Mouse (Mus musculus) myocyte (in vitro differentiated cells): ENCODE measurements around the gene Snapc5. TPM values are rescaled to one million over a fixed set of nuclear protein-coding genes. Genes with fewer than 3 reads are reported as not detected.

Source experiments
- H3K27me3 ChIP-seq: one replicate; pipeline ENCODE4 v1.6.1; 2011; ENCODE audit not compliant: control insufficient read depth, insufficient read depth, insufficient read length
- H3K36me3 ChIP-seq: one replicate; pipeline ENCODE4 v1.6.1; 2011; ENCODE audit not compliant: control insufficient read depth, insufficient read depth
- H3K4me2 ChIP-seq: one replicate; pipeline ENCODE4 v1.6.1; 2011; ENCODE audit warnings: low read depth, control low read depth
- H3K4me3 ChIP-seq: one replicate; pipeline ENCODE4 v1.5.1; 2011; ENCODE audit warnings: mild to moderate bottlenecking, control low read depth, moderate library complexity
- H3K79me2 ChIP-seq: one replicate; pipeline ENCODE4 v1.6.1; 2011; ENCODE audit not compliant: control insufficient read depth, insufficient read depth
- H3ac ChIP-seq: one replicate; pipeline ENCODE4 v1.6.1; 2011; ENCODE audit not compliant: control insufficient read depth, insufficient read length
- CEBPB ChIP-seq: IDR thresholded peaks from 2 replicates; pipeline ENCODE4 v1.6.1; 2011; ENCODE audit warnings: mild to moderate bottlenecking, moderate library complexity; ENCODE audit not compliant: poor library complexity, insufficient read depth, severe bottlenecking
- E2F4 ChIP-seq: IDR thresholded peaks from one replicate; pipeline ENCODE4 v1.6.1; 2011; ENCODE audit warnings: mild to moderate bottlenecking, control low read depth, moderate library complexity; ENCODE audit not compliant: insufficient read depth
- MAX ChIP-seq: IDR thresholded peaks from one replicate; pipeline ENCODE4 v1.6.1; 2011; ENCODE audit warnings: low read depth, mild to moderate bottlenecking, control low read depth
- MYOD1 ChIP-seq, 3 experiments: IDR thresholded peaks; one replicate each; pipeline ENCODE4 v1.6.1; 2011; ENCODE audit warnings: control low read depth in 2 of 3, low read depth in 2 of 3, mild to moderate bottlenecking in 2 of 3, moderate library complexity in 1 of 3; ENCODE audit not compliant: insufficient read length in 2 of 3, control insufficient read depth in 1 of 3
- MYOG ChIP-seq, 3 experiments: IDR thresholded peaks; one replicate each; pipeline ENCODE4 v1.6.1; 2011; ENCODE audit warnings: control low read depth in 2 of 3, low read depth in 2 of 3, mild to moderate bottlenecking in 2 of 3; ENCODE audit not compliant: insufficient read length in 2 of 3, control insufficient read depth in 1 of 3, insufficient read depth in 1 of 3
- POLR2A ChIP-seq: IDR thresholded peaks from one replicate; pipeline ENCODE4 v1.6.1; 2011; ENCODE audit warnings: low read depth, mild to moderate bottlenecking, control low read depth, moderate library complexity; ENCODE audit not compliant: insufficient read length
- POLR2AphosphoS2 ChIP-seq: IDR thresholded peaks from one replicate; pipeline ENCODE4 v1.6.1; 2011; ENCODE audit warnings: low read depth, control low read depth; ENCODE audit not compliant: insufficient read length
- REST ChIP-seq: IDR thresholded peaks from one replicate; pipeline ENCODE4 v1.6.1; 2011; ENCODE audit warnings: mild to moderate bottlenecking, control low read depth, moderate library complexity; ENCODE audit not compliant: insufficient read depth, insufficient read length
- SRF ChIP-seq: IDR thresholded peaks from one replicate; pipeline ENCODE4 v1.6.1; 2011; ENCODE audit warnings: low read depth; ENCODE audit not compliant: control insufficient read depth, insufficient read length
- TCF12 ChIP-seq: IDR thresholded peaks from one replicate; pipeline ENCODE4 v1.6.1; 2011; ENCODE audit warnings: mild to moderate bottlenecking, control low read depth; ENCODE audit not compliant: poor library complexity, insufficient read depth, severe bottlenecking
- TCF3 ChIP-seq: IDR thresholded peaks from one replicate; pipeline ENCODE4 v1.6.1; 2011; ENCODE audit warnings: low read depth, control low read depth; ENCODE audit not compliant: insufficient read length
- USF1 ChIP-seq: IDR thresholded peaks from one replicate; pipeline ENCODE4 v1.6.1; 2011; ENCODE audit warnings: low read depth, mild to moderate bottlenecking, control low read depth, moderate library complexity
- polyA plus RNA-seq: library from polyadenylated mRNA; unstranded; fragments of >200 nt; fragmentation: generic; extraction: Trizol; gene quantifications from one replicate; pipeline ENCODE4 v1.2.1, GENCODE M21; 2012; ENCODE audit warnings: missing spikeins

Gene Snapc5
- polyA plus RNA-seq, 1 experiment, result 6.0 TPM

GRCm38 (mm10) chr9:64221480-64221879, 42.4 kb downstream of the Snapc5 start:
- no peak overlapping the region for H3ac ChIP-seq
- H3K36me3 ChIP-seq, result no peaks in the 10 kb centered on the region
- no peaks in the 10 kb centered on the region for H3K27me3 ChIP-seq
- H3K4me3 ChIP-seq, result no peak overlapping the region
- H3K79me2 ChIP-seq, result peaks cover 68% of the 10 kb centered on the region
- no peak for TF ChIP-seq POLR2AphosphoS2
- TF ChIP-seq POLR2A, result no peak
- no peak overlapping the region for H3K4me2 ChIP-seq

- Histone ChIP-seq H3ac (no peak overlapping the region), H3K4me2 (no peak overlapping the region), H3K4me3 (no peak overlapping the region), H3K27me3 (no peaks in the 10 kb centered on the region), H3K79me2 (peaks cover 71% of the 10 kb centered on the region), H3K36me3 (no peaks in the 10 kb centered on the region)
- no peak for TF ChIP-seq USF1
- no peak for TF ChIP-seq MAX
- TF ChIP-seq TCF3, result no peak
- TF ChIP-seq POLR2A, result no peak
- no peak for TF ChIP-seq MYOG (IDR thresholded peaks at IDR 0.05; ENCODE audit: control insufficient read depth in 1 of 3, insufficient read depth in 1 of 3, insufficient read length in 2 of 3, low read depth in 2 of 3)
- TF ChIP-seq REST, result no peak
- no peak for TF ChIP-seq MYOD1 (IDR thresholded peaks at IDR 0.05; ENCODE audit: control insufficient read depth in 1 of 3, insufficient read length in 2 of 3, low read depth in 2 of 3)
- no peak for TF ChIP-seq TCF12
- TF ChIP-seq E2F4, result no peak
- TF ChIP-seq CEBPB, result no peak
- TF ChIP-seq POLR2AphosphoS2, result no peak
- TF ChIP-seq SRF, result no peak
These were observed 43.0 kb downstream of the Snapc5 start for GRCm38 (mm10) chr9:64222098-64222497.

- no peak overlapping the region for H3ac ChIP-seq
- H3K79me2 ChIP-seq, result peaks cover 64% of the 10 kb centered on the region
- no peaks in the 10 kb centered on the region for H3K36me3 ChIP-seq
- H3K4me3 ChIP-seq, result no peak overlapping the region
- no peaks in the 10 kb centered on the region for H3K27me3 ChIP-seq
- no peak overlapping the region for H3K4me2 ChIP-seq
- TF ChIP-seq POLR2A (no peak), USF1 (no peak), TCF12 (no peak), POLR2AphosphoS2 (no peak), CEBPB (no peak), MYOG (IDR thresholded peaks at IDR 0.05; ENCODE audit: control insufficient read depth in 1 of 3, insufficient read depth in 1 of 3, insufficient read length in 2 of 3, low read depth in 2 of 3) (no peak), REST (no peak), E2F4 (no peak)
These were observed 46.7 kb downstream of the Snapc5 start for GRCm38 (mm10) chr9:64225805-64226204.

- TF ChIP-seq CEBPB, result no peak
- TF ChIP-seq USF1, result no peak
- TF ChIP-seq POLR2A, result no peak
- TF ChIP-seq POLR2AphosphoS2, result no peak
- Histone ChIP-seq H3K4me2 (no peak overlapping the region), H3K36me3 (no peaks in the 10 kb centered on the region), H3K4me3 (no peak overlapping the region), H3K79me2 (peaks cover 69% of the 10 kb centered on the region), H3K27me3 (no peaks in the 10 kb centered on the region), H3ac (no peak overlapping the region)
These were observed 48.7 kb downstream of the Snapc5 start for GRCm38 (mm10) chr9:64227736-64228135.

GRCm38 (mm10) chr9:64228972-64229371, 49.9 kb downstream of the Snapc5 start:
- Histone ChIP-seq H3K4me3 (no peak overlapping the region), H3K79me2 (peaks cover 64% of the 10 kb centered on the region), H3K4me2 (no peak overlapping the region), H3ac (no peak overlapping the region), H3K27me3 (no peaks in the 10 kb centered on the region), H3K36me3 (no peaks in the 10 kb centered on the region)
- TF ChIP-seq POLR2A, result no peak
- TF ChIP-seq USF1, result no peak
- TF ChIP-seq SRF, result no peak
- TF ChIP-seq POLR2AphosphoS2, result no peak
- no peak for TF ChIP-seq MAX
- TF ChIP-seq TCF12, result no peak
- no peak for TF ChIP-seq MYOD1 (IDR thresholded peaks at IDR 0.05; ENCODE audit: control insufficient read depth in 1 of 3, insufficient read length in 2 of 3, low read depth in 2 of 3)
- TF ChIP-seq REST, result no peak
- TF ChIP-seq TCF3, result no peak
- TF ChIP-seq CEBPB, result no peak
- TF ChIP-seq E2F4, result no peak
- no peak for TF ChIP-seq MYOG (IDR thresholded peaks at IDR 0.05; ENCODE audit: control insufficient read depth in 1 of 3, insufficient read depth in 1 of 3, insufficient read length in 2 of 3, low read depth in 2 of 3)
